Mouse (Mus musculus): ENCODE measurements around the gene Gm12184. TPM values are rescaled to one million over a fixed set of nuclear protein-coding genes. Genes with fewer than 3 reads are reported as not detected.
"Not testable (repeated sequence)": the region's sequence is repeated elsewhere in the genome, so short reads cannot be mapped to it uniquely, and the experiment has no call there.

Gm12184 gene
- polyA plus RNA-seq, 1 experiment from 2014 or later: 4.1 TPM

GRCm38 (mm10) chr11:48852624-48853473, 26.4 kb upstream of the Gm12184 start:
- Histone ChIP-seq H3K4me1 (replicated peaks; ENCODE audit: control insufficient read depth, insufficient read depth, low read length) (peaks cover 12% of the 10 kb centered on the region; the same call in 1 of the 2 replicates), H3K4me3 (ENCODE audit: low read depth, low read length) (peak overlapping the region; percentile 56), H3K9me3 (ENCODE audit: control insufficient read depth, low read length) (0 out of 2 replicates have a peak, but pooled peaks cover 2% of the 10 kb centered on the region), H3K9ac (ENCODE audit: low read length) (peak overlapping the region; percentile 44), H3K27me3 (replicated peaks; ENCODE audit: control insufficient read depth, insufficient read depth, low read length) (0 out of 2 replicates have a peak, but pooled peaks cover 5% of the 10 kb centered on the region), H3K4me2 (ENCODE audit: low read length) (peak overlapping the region; percentile 67), H3K27ac (ENCODE audit: low read depth) (no peak overlapping the region), H3K36me3 (ENCODE audit: control insufficient read depth, insufficient read depth, low read length) (no peaks in the 10 kb centered on the region)
- DNase-seq (ENCODE audit: low spot score) (no peak), ATAC-seq (replicated peaks; ENCODE audit: low FRiP score, low TSS enrichment, low read depth) (peak; percentile 0; the same call in 1 of the 2 replicates)
- 9% methylated on average over 23 of the region's 23 CpGs for WGBS

GRCm38 (mm10) chr11:48852190-48852589, 25.7 kb upstream of the Gm12184 start:
- ATAC-seq (replicated peaks; ENCODE audit: low FRiP score, low TSS enrichment, low read depth) (no peak), DNase-seq (ENCODE audit: low spot score) (no peak)
- H3K4me1 ChIP-seq (replicated peaks; ENCODE audit: control insufficient read depth, insufficient read depth, low read length): peaks cover 12% of the 10 kb centered on the region; the same call in 1 of the 2 replicates
- H3K4me3 ChIP-seq (ENCODE audit: low read depth, low read length): no peak overlapping the region
- H3K4me2 ChIP-seq (ENCODE audit: low read length): no peak overlapping the region; the same call in 1 of the 2 replicates
- no peak overlapping the region for H3K27ac ChIP-seq (ENCODE audit: low read depth)
- H3K9me3 ChIP-seq (ENCODE audit: control insufficient read depth, low read length): 0 out of 2 replicates have a peak, but pooled peaks cover 2% of the 10 kb centered on the region
- H3K9ac ChIP-seq (ENCODE audit: low read length): no peak overlapping the region
- 78% methylated on average over 4 of the region's 4 CpGs for WGBS
- no peaks in the 10 kb centered on the region for H3K36me3 ChIP-seq (ENCODE audit: control insufficient read depth, insufficient read depth, low read length)
- 0 out of 2 replicates have a peak, but pooled peaks cover 5% of the 10 kb centered on the region for H3K27me3 ChIP-seq (replicated peaks; ENCODE audit: control insufficient read depth, insufficient read depth, low read length)

GRCm38 (mm10) chr11:48851270-48851995, 25.0 kb upstream of the Gm12184 start:
- H3K4me1 ChIP-seq (replicated peaks; ENCODE audit: control insufficient read depth, insufficient read depth, low read length): peaks cover 12% of the 10 kb centered on the region; the same call in 1 of the 2 replicates
- H3K27me3 ChIP-seq (replicated peaks; ENCODE audit: control insufficient read depth, insufficient read depth, low read length): 0 out of 2 replicates have a peak, but pooled peaks cover 5% of the 10 kb centered on the region
- 83% methylated on average over 4 of the region's 4 CpGs for WGBS
- no peak overlapping the region for H3K27ac ChIP-seq (ENCODE audit: low read depth)
- no peak for DNase-seq (ENCODE audit: low spot score)
- no peak for ATAC-seq (replicated peaks; ENCODE audit: low FRiP score, low TSS enrichment, low read depth)
- no peak overlapping the region for H3K4me2 ChIP-seq (ENCODE audit: low read length)
- H3K9me3 ChIP-seq (ENCODE audit: control insufficient read depth, low read length): 0 out of 2 replicates have a peak, but pooled peaks cover 2% of the 10 kb centered on the region
- H3K36me3 ChIP-seq (ENCODE audit: control insufficient read depth, insufficient read depth, low read length): no peaks in the 10 kb centered on the region
- no peak overlapping the region for H3K4me3 ChIP-seq (ENCODE audit: low read depth, low read length)
- H3K9ac ChIP-seq (ENCODE audit: low read length): no peak overlapping the region

GRCm38 (mm10) chr11:48850240-48850639, 23.8 kb upstream of the Gm12184 start:
- Histone ChIP-seq H3K4me2 (ENCODE audit: low read length) (no peak overlapping the region), H3K36me3 (ENCODE audit: control insufficient read depth, insufficient read depth, low read length) (no peaks in the 10 kb centered on the region), H3K27me3 (replicated peaks; ENCODE audit: control insufficient read depth, insufficient read depth, low read length) (0 out of 2 replicates have a peak, but pooled peaks cover 5% of the 10 kb centered on the region), H3K4me3 (ENCODE audit: low read depth, low read length) (no peak overlapping the region), H3K4me1 (replicated peaks; ENCODE audit: control insufficient read depth, insufficient read depth, low read length) (peaks cover 12% of the 10 kb centered on the region; the same call in 1 of the 2 replicates), H3K27ac (ENCODE audit: low read depth) (no peak overlapping the region), H3K9ac (ENCODE audit: low read length) (no peak overlapping the region), H3K9me3 (ENCODE audit: control insufficient read depth, low read length) (0 out of 2 replicates have a peak, but pooled peaks cover 2% of the 10 kb centered on the region)
- WGBS: 36% methylated on average over 2 of the region's 2 CpGs
- ATAC-seq (replicated peaks; ENCODE audit: low FRiP score, low TSS enrichment, low read depth) (no peak), DNase-seq (ENCODE audit: low spot score) (no peak)

GRCm38 (mm10) chr11:48846881-48847280, 20.4 kb upstream of the Gm12184 start:
- 66% methylated on average over 5 of the region's 5 CpGs for WGBS
- H3K9ac ChIP-seq (ENCODE audit: low read length): no peak overlapping the region

GRCm38 (mm10) chr11:48846362-48846761, 19.9 kb upstream of the Gm12184 start:
- not testable (repeated sequence) for ATAC-seq (replicated peaks; ENCODE audit: low FRiP score, low TSS enrichment, low read depth); H3K9me3 ChIP-seq (ENCODE audit: control insufficient read depth, low read length); H3K4me1 ChIP-seq (replicated peaks; ENCODE audit: control insufficient read depth, insufficient read depth, low read length); H3K27ac ChIP-seq (ENCODE audit: low read depth); H3K27me3 ChIP-seq (replicated peaks; ENCODE audit: control insufficient read depth, insufficient read depth, low read length); DNase-seq (ENCODE audit: low spot score); H3K9ac ChIP-seq (ENCODE audit: low read length); H3K4me3 ChIP-seq (ENCODE audit: low read depth, low read length); H3K36me3 ChIP-seq (ENCODE audit: control insufficient read depth, insufficient read depth, low read length); H3K4me2 ChIP-seq (ENCODE audit: low read length)
- 86% methylated on average over 2 of the region's 2 CpGs for WGBS

More at GRCm38 (mm10) chr11:48846881-48847280, 20.4 kb upstream of the Gm12184 start:
- Histone ChIP-seq H3K27ac (ENCODE audit: low read depth) (no peak overlapping the region), H3K4me3 (ENCODE audit: low read depth, low read length) (no peak overlapping the region), H3K36me3 (ENCODE audit: control insufficient read depth, insufficient read depth, low read length) (no peaks in the 10 kb centered on the region), H3K27me3 (replicated peaks; ENCODE audit: control insufficient read depth, insufficient read depth, low read length) (0 out of 2 replicates have a peak, but pooled peaks cover 5% of the 10 kb centered on the region), H3K4me2 (ENCODE audit: low read length) (no peak overlapping the region), H3K9me3 (ENCODE audit: control insufficient read depth, low read length) (0 out of 2 replicates have a peak, but pooled peaks cover 2% of the 10 kb centered on the region), H3K4me1 (replicated peaks; ENCODE audit: control insufficient read depth, insufficient read depth, low read length) (no peaks in the 10 kb centered on the region)
- DNase-seq (ENCODE audit: low spot score) (no peak), ATAC-seq (replicated peaks; ENCODE audit: low FRiP score, low TSS enrichment, low read depth) (no peak)

- Histone ChIP-seq H3K27ac (ENCODE audit: low read depth) (no peak overlapping the region), H3K36me3 (ENCODE audit: control insufficient read depth, insufficient read depth, low read length) (no peaks in the 10 kb centered on the region), H3K9ac (ENCODE audit: low read length) (no peak overlapping the region), H3K4me2 (ENCODE audit: low read length) (no peak overlapping the region), H3K4me1 (replicated peaks; ENCODE audit: control insufficient read depth, insufficient read depth, low read length) (no peaks in the 10 kb centered on the region), H3K27me3 (replicated peaks; ENCODE audit: control insufficient read depth, insufficient read depth, low read length) (0 out of 2 replicates have a peak, but pooled peaks cover 5% of the 10 kb centered on the region), H3K9me3 (ENCODE audit: control insufficient read depth, low read length) (no peaks in the 10 kb centered on the region), H3K4me3 (ENCODE audit: low read depth, low read length) (no peak overlapping the region)
- DNase-seq (ENCODE audit: low spot score) (no peak), ATAC-seq (replicated peaks; ENCODE audit: low FRiP score, low TSS enrichment, low read depth) (no peak)
- WGBS: 32% methylated on average over 13 of the region's 13 CpGs
Observed at GRCm38 (mm10) chr11:48845244-48845815, 18.9 kb upstream of the Gm12184 start.

GRCm38 (mm10) chr11:48844309-48844708, 17.9 kb upstream of the Gm12184 start:
- Histone ChIP-seq H3K9ac (ENCODE audit: low read length) (no peak overlapping the region), H3K4me3 (ENCODE audit: low read depth, low read length) (no peak overlapping the region), H3K4me2 (ENCODE audit: low read length) (no peak overlapping the region), H3K4me1 (replicated peaks; ENCODE audit: control insufficient read depth, insufficient read depth, low read length) (no peaks in the 10 kb centered on the region), H3K36me3 (ENCODE audit: control insufficient read depth, insufficient read depth, low read length) (no peaks in the 10 kb centered on the region), H3K27ac (ENCODE audit: low read depth) (no peak overlapping the region), H3K27me3 (replicated peaks; ENCODE audit: control insufficient read depth, insufficient read depth, low read length) (no peaks in the 10 kb centered on the region), H3K9me3 (ENCODE audit: control insufficient read depth, low read length) (no peaks in the 10 kb centered on the region)
- 56% methylated on average over 6 of the region's 6 CpGs for WGBS
- no peak for ATAC-seq (replicated peaks; ENCODE audit: low FRiP score, low TSS enrichment, low read depth)
- DNase-seq (ENCODE audit: low spot score): no peak
